37 mouse cellular contexts compared by ENCODE assay signal in the genomic region with DNA sequence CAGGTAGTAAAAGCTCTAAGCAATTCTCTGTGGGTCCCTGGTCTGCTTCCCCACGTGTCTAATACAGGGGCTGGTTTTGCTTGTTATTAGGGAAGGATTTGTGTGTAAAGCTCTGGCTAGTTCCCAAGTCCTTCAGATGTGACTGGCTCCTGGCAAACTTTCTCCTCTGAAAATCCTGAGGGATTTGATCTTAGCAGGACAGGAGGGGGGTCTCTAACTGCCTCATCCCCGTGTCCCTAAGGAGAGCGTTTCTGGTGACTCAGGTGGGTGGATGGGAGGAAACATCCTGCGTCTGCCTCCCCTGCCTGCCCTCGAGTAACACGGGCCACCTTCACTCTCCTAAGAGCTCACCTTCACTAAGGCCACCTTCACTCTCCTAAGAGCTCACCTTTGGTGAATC. TPM values are rescaled to one million over a fixed set of nuclear protein-coding genes. Genes with fewer than 3 reads are reported as not detected.
DNase-seq lines count a peak whose midpoint lies in the region; ATAC-seq and TF ChIP-seq lines count a peak whose summit lies in the region.
"Had no signal": no experiment of that assay in that cellular context is flagged by ENCODE, and none has a peak within 500 bp of the region (broad histone marks: within the 10 kb centered on the region; RNA-seq: fewer than 3 reads in every experiment).

No protein-coding gene starts in this region.

- H3K9ac ChIP-seq in embryonic facial prominence, embryonic 14.5 days (ENCODE audit: low read depth, low read length): no peak overlapping the region
- H3K9ac ChIP-seq: embryonic facial prominence, embryonic 13.5 days; hindbrain, embryonic 15.5 days; liver, embryonic 12.5 days; liver, postnatal 0 days had no signal

- no peaks in the 10 kb centered on the region for H3K27me3 ChIP-seq in embryonic facial prominence, embryonic 14.5 days (replicated peaks; ENCODE audit: control insufficient read depth, insufficient read depth, low read length)
- no peaks in the 10 kb centered on the region for H3K27me3 ChIP-seq in embryonic facial prominence, embryonic 10.5 days (replicated peaks; ENCODE audit: low read depth, poor library complexity, severe bottlenecking)
- H3K27me3 ChIP-seq: embryonic facial prominence, embryonic 13.5 days; hindbrain, embryonic 15.5 days; liver, embryonic 12.5 days had no signal

- no peak overlapping the region for H3K4me3 ChIP-seq in embryonic facial prominence, embryonic 14.5 days (ENCODE audit: low read depth, low read length)
- H3K4me3 ChIP-seq in embryonic facial prominence, embryonic 10.5 days: no peak overlapping the region
- H3K4me3 ChIP-seq: embryonic facial prominence, embryonic 13.5 days; erythroblast, embryonic 14.5 days; hindbrain, embryonic 15.5 days; liver, embryonic 12.5 days had no signal

- no peaks in the 10 kb centered on the region for H3K9me3 ChIP-seq in embryonic facial prominence, embryonic 14.5 days (ENCODE audit: control insufficient read depth, low read length)
- no peaks in the 10 kb centered on the region for H3K9me3 ChIP-seq in embryonic facial prominence, embryonic 10.5 days
- H3K9me3 ChIP-seq: embryonic facial prominence, embryonic 13.5 days; hindbrain, embryonic 15.5 days; liver, embryonic 12.5 days had no signal

- TF ChIP-seq POLR2A in brain, embryonic 14.5 days (IDR thresholded peaks at IDR 0.05; ENCODE audit: borderline replicate concordance, extremely low read depth, insufficient read depth, insufficient read length, poor library complexity, severe bottlenecking): no peak

- no peak overlapping the region for H3K27ac ChIP-seq in embryonic facial prominence, embryonic 14.5 days (replicated peaks; ENCODE audit: low read depth, low read length)
- H3K27ac ChIP-seq in embryonic facial prominence, embryonic 10.5 days (replicated peaks): no peak overlapping the region
- H3K27ac ChIP-seq: embryonic facial prominence, embryonic 13.5 days; hindbrain, embryonic 15.5 days; liver, embryonic 12.5 days; stomach, postnatal 0 days had no signal

- no peak for TF ChIP-seq CTCF in brain, embryonic 14.5 days (IDR thresholded peaks at IDR 0.05; ENCODE audit: borderline replicate concordance, extremely low read depth, insufficient read depth, insufficient read length)

- ATAC-seq in embryonic facial prominence, embryonic 14.5 days (ENCODE audit: low read depth): no peak
- ATAC-seq: inflammation-experienced regulatory T-cells, adult 6 months; liver, embryonic 12.5 days; liver, postnatal 0 days had no signal

- H3K4me1 ChIP-seq in embryonic facial prominence, embryonic 14.5 days (ENCODE audit: control insufficient read depth, insufficient read depth, low read length): peaks cover 13% of the 10 kb centered on the region; the same call in 1 of the 2 replicates
- peaks cover 33% of the 10 kb centered on the region for H3K4me1 ChIP-seq in embryonic facial prominence, embryonic 10.5 days
- H3K4me1 ChIP-seq: liver, embryonic 12.5 days had no signal

- H3K36me3 ChIP-seq in embryonic facial prominence, embryonic 14.5 days (ENCODE audit: control insufficient read depth, insufficient read depth, low read length): no peaks in the 10 kb centered on the region
- H3K36me3 ChIP-seq in embryonic facial prominence, embryonic 10.5 days (replicated peaks): no peaks in the 10 kb centered on the region
- H3K36me3 ChIP-seq: embryonic facial prominence, embryonic 13.5 days; hindbrain, embryonic 15.5 days; liver, embryonic 12.5 days had no signal

- peak; percentile 33 for DNase-seq in embryonic facial prominence, embryonic 14.5 days (ENCODE audit: low spot score)
- DNase-seq in embryonic facial prominence, embryonic 10.5 days (ENCODE audit: low spot score): no peak
- peak; percentile 57 for DNase-seq in kidney, adult 18-20 months
- no peak for DNase-seq in kidney, postnatal 14 days
- peak; percentile 70 for DNase-seq in brain, embryonic 14.5 days (ENCODE audit: low read depth)
- no peak for DNase-seq in yolk sac, embryonic 10.5 days (ENCODE audit: low spot score)
- no peak for DNase-seq in heart, postnatal 14 days
- DNase-seq: adrenal gland, postnatal 25 days; cerebellum, adult 8-10 months; embryo, embryonic 11 days; gastrocnemius, postnatal 25 days; heart, adult 18-20 months; left cerebral cortex, postnatal 4 days; liver, postnatal 0 days; lung, postnatal 36 days; thymus, adult 18-20 months; thymus, postnatal 25 days had no signal

- 51% methylated on average over 6 of the region's 6 CpGs for WGBS in embryonic facial prominence, embryonic 14.5 days
- 81% methylated on average over 6 of the region's 6 CpGs for WGBS in embryonic facial prominence, embryonic 10.5 days

- H3K4me2 ChIP-seq in embryonic facial prominence, embryonic 14.5 days (ENCODE audit: low read depth, low read length): no peak overlapping the region
- H3K4me2 ChIP-seq: embryonic facial prominence, embryonic 13.5 days; heart, embryonic 11.5 days; hindbrain, embryonic 15.5 days; liver, embryonic 12.5 days; midbrain, embryonic 11.5 days had no signal

- intact Hi-C loops in heart, postnatal 14 days (cut with DNase I): no loop called here

RNA-seq across cellular contexts. Expression of a gene that starts 12.6 kb away (rescaled TPM):
- 0.85 and 1.5 TPM in 2 replicates for polyA plus RNA-seq in embryonic facial prominence, embryonic 14.5 days (2014; fragmentation: Nextera tagmentation; extraction: Ambion mirVana)
- polyA plus RNA-seq in embryonic facial prominence, embryonic 10.5 days (2016; fragmentation: Nextera tagmentation; extraction: Ambion mirVana): 1.1 and 1.6 TPM in 2 replicates
- polyA plus RNA-seq in brain, embryonic 14.5 days (2012; rRNA removed): 0.57 and 0.72 TPM in 2 replicates
- 10 to 100 TPM; 14.3 to 15.0 TPM for total RNA-seq in heart, postnatal 14 days (2021)
- total RNA-seq: hematopoietic stem cell, adult 5-6 weeks; MEL; neutrophil, adult 5-6 weeks had no signal
- polyA plus RNA-seq: erythroblast, embryonic 14.5 days; inflammation-experienced regulatory T-cells, adult 6 months; liver, embryonic 12.5 days; liver, postnatal 0 days had no signal

RNA-seq across cellular contexts. Expression of a gene that starts 48.2 kb away (rescaled TPM):
- 1.5 and 1.9 TPM in 2 replicates for polyA plus RNA-seq in embryonic facial prominence, embryonic 14.5 days (2014; fragmentation: Nextera tagmentation; extraction: Ambion mirVana)
- 0.24 and 0.42 TPM in 2 replicates for polyA plus RNA-seq in embryonic facial prominence, embryonic 10.5 days (2016; fragmentation: Nextera tagmentation; extraction: Ambion mirVana)
- polyA plus RNA-seq in brain, embryonic 14.5 days (2012; rRNA removed): 0.07 TPM in 1 of 2 replicates, not detected in the other
- total RNA-seq in heart, postnatal 14 days (2021): not detected
- total RNA-seq: adrenal gland, adult 18-20 months; adrenal gland, postnatal 25 days; gastrocnemius, adult 18-20 months; gastrocnemius, postnatal 25 days; hematopoietic stem cell, adult 5-6 weeks; layer of hippocampus, adult 8-10 months; layer of hippocampus, postnatal 25 days; left cerebral cortex, postnatal 4 days; megakaryocyte, adult 5-6 weeks; MEL; neutrophil, adult 5-6 weeks had no signal
- polyA plus RNA-seq: erythroblast, embryonic 14.5 days; forebrain, embryonic 11.5 days; frontal cortex, adult 2 months; heart, embryonic 11.5 days; hindbrain, embryonic 15.5 days; inflammation-experienced regulatory T-cells, adult 6 months; liver, embryonic 12.5 days; liver, postnatal 0 days; midbrain, embryonic 11.5 days; midbrain, embryonic 16.5 days; neural tube, embryonic 11.5 days had no signal

Comparison
In these comparisons a context has a peak if more than half of its experiments do, and no peak if none do; other contexts are left out.
1. DNase-seq: peak in embryonic facial prominence, embryonic 14.5 days (single experiment), kidney, adult 18-20 months (single experiment) and brain, embryonic 14.5 days (single experiment); none in embryonic facial prominence, embryonic 10.5 days (single experiment), kidney, postnatal 14 days (single experiment), yolk sac, embryonic 10.5 days (single experiment) and heart, postnatal 14 days (0 of 2).